Mouse (Mus musculus) thymus, adult 2 months (tissue): Measurements from ENCODE around the gene Col11a1.

Source experiments
- CTCF ChIP-seq: fragments of 200-500 bp; IDR thresholded peaks from 2 replicates; pipeline ENCODE4 v1.5.1; 2012; ENCODE audit warnings: mild to moderate bottlenecking, control low read depth, low read length, moderate library complexity, borderline replicate concordance; ENCODE audit not compliant: control insufficient read depth, poor library complexity, insufficient read depth; ENCODE audit errors: extremely low read depth
- POLR2A ChIP-seq: fragments of 200-500 bp; IDR thresholded peaks from 2 replicates; pipeline ENCODE4 v1.6.1; 2012; ENCODE audit warnings: mild to moderate bottlenecking, low read length, control low read depth, moderate library complexity; ENCODE audit not compliant: control insufficient read depth, poor library complexity, insufficient read depth; ENCODE audit errors: extremely low read depth

DNA sequence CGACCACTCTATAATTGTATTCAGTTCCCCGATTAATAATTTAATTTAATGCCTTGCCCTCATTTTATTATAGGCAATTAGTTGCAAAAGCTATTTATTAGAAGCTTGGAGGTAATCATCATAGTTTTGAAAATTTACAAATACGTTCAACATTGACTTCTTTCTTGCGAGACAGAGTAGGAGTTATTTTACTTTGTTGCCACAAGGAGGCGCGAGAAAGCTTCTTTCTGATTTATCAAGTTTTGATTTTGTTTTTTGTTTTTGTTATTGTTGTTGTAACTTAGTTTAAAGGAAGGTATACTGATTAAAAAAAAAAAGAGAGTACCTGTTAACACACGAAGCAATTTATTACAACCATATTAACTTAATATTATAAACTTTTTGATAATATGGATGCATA, 76.8 kb downstream of the Col11a1 start:
- TF ChIP-seq POLR2A (no peak), CTCF (no peak)
